Mouse (Mus musculus): ENCODE results near the gene Ascl5. TPM values are rescaled to one million over a fixed set of nuclear protein-coding genes. Genes with fewer than 3 reads are reported as not detected.

Ascl5 gene
- polyA plus RNA-seq (2012; rRNA removed) = not detected in 2 replicates

- H3K4me3 ChIP-seq (ENCODE audit: control insufficient read depth, low read depth, low read length) = peak within 1 kb of the TSS; percentile 11
- peaks cover 3% of the 10 kb centered on the region; the same call in 1 of the 2 replicates for H3K27me3 ChIP-seq (ENCODE audit: control insufficient read depth, insufficient read depth, low read length)
- TF ChIP-seq POLR2A (IDR thresholded peaks at IDR 0.05; ENCODE audit: control insufficient read depth, low read depth, low read length) (no peak), CTCF (IDR thresholded peaks at IDR 0.05; ENCODE audit: control insufficient read depth, insufficient read depth, insufficient replicate concordance, low read depth, low read length) (no peak)
- peaks cover 6% of the 10 kb centered on the region for H3K4me1 ChIP-seq (ENCODE audit: control insufficient read depth, insufficient read depth, low read length)
- H3K36me3 ChIP-seq (ENCODE audit: control insufficient read depth, insufficient read depth, low read length) = no peaks in the 10 kb centered on the region
- H3K27ac ChIP-seq (ENCODE audit: control insufficient read depth, insufficient read depth, low read depth, low read length) = no peak within 1 kb of the TSS
These were observed at the start of gene Ascl5 for GRCm38 (mm10) chr1:136050312-136051012. TSS of gene Ascl5 (plus strand) at chr1:136050804.

- H3K36me3 ChIP-seq (ENCODE audit: control insufficient read depth, insufficient read depth, low read length) = no peaks in the 10 kb centered on the region
- H3K4me3 ChIP-seq (ENCODE audit: control insufficient read depth, low read depth, low read length) = no peak overlapping the region
- H3K27me3 ChIP-seq (ENCODE audit: control insufficient read depth, insufficient read depth, low read length) = no peaks in the 10 kb centered on the region
- TF ChIP-seq CTCF (IDR thresholded peaks at IDR 0.05; ENCODE audit: control insufficient read depth, insufficient read depth, insufficient replicate concordance, low read depth, low read length) = no peak
- no peak for TF ChIP-seq POLR2A (IDR thresholded peaks at IDR 0.05; ENCODE audit: control insufficient read depth, low read depth, low read length)
- no peak overlapping the region for H3K27ac ChIP-seq (ENCODE audit: control insufficient read depth, insufficient read depth, low read depth, low read length)
- H3K4me1 ChIP-seq (ENCODE audit: control insufficient read depth, insufficient read depth, low read length) = no peaks in the 10 kb centered on the region
These were observed 49.2 kb upstream of the Ascl5 start for GRCm38 (mm10) chr1:136001438-136001837.

GRCm38 (mm10) chr1:136006292-136006748 is 44.3 kb upstream of the Ascl5 start, which contains the start of gene Igfn1:
TSS of gene Igfn1 (minus strand) at chr1:136006342.
- Histone ChIP-seq H3K27ac (ENCODE audit: control insufficient read depth, insufficient read depth, low read depth, low read length) (no peak within 1 kb of the TSS), H3K4me1 (ENCODE audit: control insufficient read depth, insufficient read depth, low read length) (peaks cover 6% of the 10 kb centered on the region), H3K27me3 (ENCODE audit: control insufficient read depth, insufficient read depth, low read length) (no peaks in the 10 kb centered on the region), H3K4me3 (ENCODE audit: control insufficient read depth, low read depth, low read length) (no peak within 1 kb of the TSS; the same call in 1 of the 2 replicates), H3K36me3 (ENCODE audit: control insufficient read depth, insufficient read depth, low read length) (no peaks in the 10 kb centered on the region)
- TF ChIP-seq POLR2A (IDR thresholded peaks at IDR 0.05; ENCODE audit: control insufficient read depth, low read depth, low read length) (no peak), CTCF (IDR thresholded peaks at IDR 0.05; ENCODE audit: control insufficient read depth, insufficient read depth, insufficient replicate concordance, low read depth, low read length) (no peak)

- no peaks in the 10 kb centered on the region for H3K27me3 ChIP-seq (ENCODE audit: control insufficient read depth, insufficient read depth, low read length)
- H3K4me3 ChIP-seq (ENCODE audit: control insufficient read depth, low read depth, low read length) = peak within 1 kb of the TSS; percentile 82
- no peaks in the 10 kb centered on the region for H3K36me3 ChIP-seq (ENCODE audit: control insufficient read depth, insufficient read depth, low read length)
- no peak within 1 kb of the TSS for H3K27ac ChIP-seq (ENCODE audit: control insufficient read depth, insufficient read depth, low read depth, low read length)
- no peak for TF ChIP-seq CTCF (IDR thresholded peaks at IDR 0.05; ENCODE audit: control insufficient read depth, insufficient read depth, insufficient replicate concordance, low read depth, low read length)
- no peak for TF ChIP-seq POLR2A (IDR thresholded peaks at IDR 0.05; ENCODE audit: control insufficient read depth, low read depth, low read length)
- peaks cover 6% of the 10 kb centered on the region for H3K4me1 ChIP-seq (ENCODE audit: control insufficient read depth, insufficient read depth, low read length)
These were observed 43.1 kb upstream of the Ascl5 start, which contains the start of gene Tmem9 for GRCm38 (mm10) chr1:136007211-136008158. TSS of gene Tmem9 (plus strand) at chr1:136008150.

GRCm38 (mm10) chr1:136008159-136008533 is 42.5 kb upstream of the Ascl5 start:
- Histone ChIP-seq H3K27ac (ENCODE audit: control insufficient read depth, insufficient read depth, low read depth, low read length) (no peak overlapping the region), H3K27me3 (ENCODE audit: control insufficient read depth, insufficient read depth, low read length) (no peaks in the 10 kb centered on the region), H3K4me1 (ENCODE audit: control insufficient read depth, insufficient read depth, low read length) (peaks cover 6% of the 10 kb centered on the region), H3K4me3 (ENCODE audit: control insufficient read depth, low read depth, low read length) (peak overlapping the region; percentile 82; the same call in 1 of the 2 replicates), H3K36me3 (ENCODE audit: control insufficient read depth, insufficient read depth, low read length) (no peaks in the 10 kb centered on the region)
- no peak for TF ChIP-seq POLR2A (IDR thresholded peaks at IDR 0.05; ENCODE audit: control insufficient read depth, low read depth, low read length)
- TF ChIP-seq CTCF (IDR thresholded peaks at IDR 0.05; ENCODE audit: control insufficient read depth, insufficient read depth, insufficient replicate concordance, low read depth, low read length) = no peak

GRCm38 (mm10) chr1:136010247-136010646 is 40.4 kb upstream of the Ascl5 start:
- TF ChIP-seq POLR2A (IDR thresholded peaks at IDR 0.05; ENCODE audit: control insufficient read depth, low read depth, low read length) (no peak), CTCF (IDR thresholded peaks at IDR 0.05; ENCODE audit: control insufficient read depth, insufficient read depth, insufficient replicate concordance, low read depth, low read length) (no peak)
- H3K36me3 ChIP-seq (ENCODE audit: control insufficient read depth, insufficient read depth, low read length) = no peaks in the 10 kb centered on the region

GRCm38 (mm10) chr1:136013513-136013912 is 37.1 kb upstream of the Ascl5 start:
- Histone ChIP-seq H3K27ac (ENCODE audit: control insufficient read depth, insufficient read depth, low read depth, low read length) (no peak overlapping the region), H3K27me3 (ENCODE audit: control insufficient read depth, insufficient read depth, low read length) (no peaks in the 10 kb centered on the region), H3K36me3 (ENCODE audit: control insufficient read depth, insufficient read depth, low read length) (no peaks in the 10 kb centered on the region), H3K4me1 (ENCODE audit: control insufficient read depth, insufficient read depth, low read length) (peaks cover 7% of the 10 kb centered on the region), H3K4me3 (ENCODE audit: control insufficient read depth, low read depth, low read length) (no peak overlapping the region)
- TF ChIP-seq CTCF (IDR thresholded peaks at IDR 0.05; ENCODE audit: control insufficient read depth, insufficient read depth, insufficient replicate concordance, low read depth, low read length) (no peak), POLR2A (IDR thresholded peaks at IDR 0.05; ENCODE audit: control insufficient read depth, low read depth, low read length) (no peak)

More at GRCm38 (mm10) chr1:136010247-136010646, 40.4 kb upstream of the Ascl5 start:
- Histone ChIP-seq H3K4me3 (ENCODE audit: control insufficient read depth, low read depth, low read length) (no peak overlapping the region), H3K27ac (ENCODE audit: control insufficient read depth, insufficient read depth, low read depth, low read length) (no peak overlapping the region), H3K4me1 (ENCODE audit: control insufficient read depth, insufficient read depth, low read length) (peaks cover 6% of the 10 kb centered on the region), H3K27me3 (ENCODE audit: control insufficient read depth, insufficient read depth, low read length) (no peaks in the 10 kb centered on the region)
